ENCODE assay signal across 25 mouse cellular contexts in genomic region chr1:23178335-23178974, GRCm38 (mm10).
DNase-seq lines count a peak whose midpoint lies in the region; ATAC-seq and TF ChIP-seq lines count a peak whose summit lies in the region.
"Had no signal": no experiment of that assay in that cellular context is flagged by ENCODE, and none has a peak within 500 bp of the region (broad histone marks: within the 10 kb centered on the region; RNA-seq: fewer than 3 reads in every experiment).

No protein-coding gene starts in this region.

- DNase-seq in lung, embryonic 14.5 days: peak; percentile 73
- DNase-seq in lung, postnatal 4 days: no peak
- DNase-seq in lung, postnatal 0 days (ENCODE audit: low spot score): peak; percentile 57
- DNase-seq in lung, postnatal 14 days: no peak
- peak; percentile 42 for DNase-seq in Muller cell, postnatal 12 days (ENCODE audit: inconsistent ontology term)
- peak; percentile 53 for DNase-seq in lung, postnatal 36 days
- DNase-seq in kidney, adult 8-10 months: no peak
- DNase-seq: adrenal gland, adult 8-10 months; adrenal gland, postnatal 25 days; cerebellum, adult 11-12 months; cerebellum, adult 8-10 months; cerebellum, postnatal 10 days; cerebellum, postnatal 36 days; embryo, embryonic 11 days; gastrocnemius, adult 2 months; gastrocnemius, postnatal 14 days; heart, adult 18-20 months had no signal

- H3K4me2 ChIP-seq in lung, embryonic 14.5 days: no peak overlapping the region
- H3K4me2 ChIP-seq in lung, postnatal 0 days (replicated peaks; ENCODE audit: low read depth, low read length): no peak overlapping the region
- H3K4me2 ChIP-seq: forebrain, embryonic 15.5 days; heart, embryonic 13.5 days; hindbrain, embryonic 12.5 days; hindbrain, embryonic 15.5 days had no signal

- no peaks in the 10 kb centered on the region for H3K36me3 ChIP-seq in lung, embryonic 14.5 days (ENCODE audit: insufficient read depth)
- H3K36me3 ChIP-seq in lung, postnatal 0 days (ENCODE audit: insufficient read depth, low read length): no peaks in the 10 kb centered on the region
- H3K36me3 ChIP-seq: forebrain, embryonic 15.5 days; heart, embryonic 10.5 days; heart, embryonic 13.5 days; hindbrain, embryonic 12.5 days; hindbrain, embryonic 15.5 days had no signal

- peak; percentile 68 for TF ChIP-seq EP300 in lung, postnatal 0 days (IDR thresholded peaks at IDR 0.05)

- TF ChIP-seq CTCF in lung, embryonic 14.5 days (IDR thresholded peaks at IDR 0.05; ENCODE audit: low read depth): no peak
- no peak for TF ChIP-seq CTCF in lung, postnatal 0 days (IDR thresholded peaks at IDR 0.05)

- peaks cover 17% of the 10 kb centered on the region for H3K4me1 ChIP-seq in lung, embryonic 14.5 days (ENCODE audit: insufficient read depth)
- no peaks in the 10 kb centered on the region for H3K4me1 ChIP-seq in lung, postnatal 0 days (ENCODE audit: insufficient read depth, low read depth, low read length)
- H3K4me1 ChIP-seq: forebrain, embryonic 15.5 days; heart, embryonic 10.5 days; hindbrain, embryonic 12.5 days; hindbrain, embryonic 15.5 days had no signal

- no peak overlapping the region for H3K4me3 ChIP-seq in lung, embryonic 14.5 days (ENCODE audit: low read depth, low read length)
- no peak overlapping the region for H3K4me3 ChIP-seq in lung, postnatal 0 days (ENCODE audit: low read depth, low read length)
- H3K4me3 ChIP-seq: forebrain, embryonic 15.5 days; gastrocnemius, adult 2 months; heart, embryonic 10.5 days; heart, embryonic 13.5 days; hindbrain, embryonic 12.5 days; hindbrain, embryonic 15.5 days had no signal

- peak overlapping the region; percentile 48; the same call in 1 of the 2 replicates for H3K27ac ChIP-seq in lung, embryonic 14.5 days (ENCODE audit: low read depth)
- no peak overlapping the region for H3K27ac ChIP-seq in lung, postnatal 0 days (ENCODE audit: low read length)
- H3K27ac ChIP-seq: forebrain, embryonic 15.5 days; gastrocnemius, adult 2 months; heart, embryonic 10.5 days; heart, embryonic 13.5 days; hindbrain, embryonic 12.5 days; hindbrain, embryonic 15.5 days had no signal

- ATAC-seq in lung, embryonic 14.5 days (ENCODE audit: insufficient read depth): peak; percentile 67; the same call in 1 of the 2 replicates
- peak; percentile 63 for ATAC-seq in lung, postnatal 0 days
- ATAC-seq in erythroblast, adult 5-6 weeks (replicated peaks; ENCODE audit: low FRiP score, poor library complexity, severe bottlenecking): no peak
- ATAC-seq: activated CD4-positive, CD25-positive, alpha-beta regulatory T cell, adult 4 months; CD4-positive, CD25-positive, alpha-beta regulatory T cell, adult 4 months; forebrain, embryonic 15.5 days had no signal

- H3K9me3 ChIP-seq in lung, embryonic 14.5 days (ENCODE audit: low read depth, low read length): no peaks in the 10 kb centered on the region
- H3K9me3 ChIP-seq in lung, postnatal 0 days (ENCODE audit: low read length): no peaks in the 10 kb centered on the region
- H3K9me3 ChIP-seq: forebrain, embryonic 15.5 days; heart, embryonic 10.5 days; heart, embryonic 13.5 days; hindbrain, embryonic 12.5 days; hindbrain, embryonic 15.5 days had no signal

- H3K27me3 ChIP-seq in lung, embryonic 14.5 days (ENCODE audit: insufficient read depth, low read length): no peaks in the 10 kb centered on the region
- H3K27me3 ChIP-seq in lung, postnatal 0 days (replicated peaks; ENCODE audit: insufficient read depth, low read length): no peaks in the 10 kb centered on the region
- H3K27me3 ChIP-seq: forebrain, embryonic 15.5 days; heart, embryonic 13.5 days; hindbrain, embryonic 12.5 days; hindbrain, embryonic 15.5 days had no signal

- WGBS in lung, embryonic 14.5 days: 58% methylated on average over 6 of the region's 6 CpGs
- 43% methylated on average over 6 of the region's 6 CpGs for WGBS in lung, postnatal 0 days

- H3K9ac ChIP-seq in lung, embryonic 14.5 days: no peak overlapping the region
- H3K9ac ChIP-seq in lung, postnatal 0 days (replicated peaks; ENCODE audit: low read depth): no peak overlapping the region
- H3K9ac ChIP-seq: forebrain, embryonic 15.5 days; heart, embryonic 13.5 days; hindbrain, embryonic 12.5 days; hindbrain, embryonic 15.5 days had no signal

Comparison
In these comparisons a context has a peak if more than half of its experiments do, and no peak if none do; other contexts are left out.
1. DNase-seq: peak in lung, embryonic 14.5 days (single experiment), lung, postnatal 0 days (single experiment), Muller cell, postnatal 12 days (single experiment) and lung, postnatal 36 days (single experiment); none in lung, postnatal 4 days (0 of 2), lung, postnatal 14 days (single experiment) and kidney, adult 8-10 months (0 of 2).